Mouse (Mus musculus): ENCODE measurements at regions not wholly inside any gene's neighbourhood (a gene's known extent, or its start where the extent isn't known, plus 50 kb on each side); places are given as distances from the start of the nearest gene placed in this dataset.

- Histone ChIP-seq H3K9me3 (replicated peaks; ENCODE audit: control insufficient read depth, low read length) (no peaks in the 10 kb centered on the region), H3K4me3 (ENCODE audit: low read depth, low read length) (no peak overlapping the region), H3K36me3 (ENCODE audit: control insufficient read depth, insufficient read depth) (no peaks in the 10 kb centered on the region), H3K27ac (ENCODE audit: low read length) (no peak overlapping the region), H3K4me1 (ENCODE audit: control insufficient read depth, low read depth, low read length) (no peaks in the 10 kb centered on the region), H3K4me2 (ENCODE audit: low read depth, low read length) (no peak overlapping the region), H3K27me3 (ENCODE audit: control insufficient read depth, insufficient read depth, low read depth, low read length) (no peaks in the 10 kb centered on the region), H3K9ac (ENCODE audit: low read depth, low read length) (no peak overlapping the region)
- no peak for ATAC-seq (ENCODE audit: low read depth)
- WGBS (ENCODE audit: insufficient replicate concordance): 55% methylated on average over 4 of the region's 4 CpGs
Measured at GRCm38 (mm10) chr5:77594719-77595118, 186.9 kb upstream of the Igfbp7 start.

GRCm38 (mm10) chr5:77589252-77589651 is 181.4 kb upstream of the Igfbp7 start:
- Histone ChIP-seq H3K9me3 (replicated peaks; ENCODE audit: control insufficient read depth, low read length) (no peaks in the 10 kb centered on the region), H3K4me3 (ENCODE audit: low read depth, low read length) (no peak overlapping the region), H3K4me2 (ENCODE audit: low read depth, low read length) (no peak overlapping the region), H3K27ac (ENCODE audit: low read length) (no peak overlapping the region), H3K9ac (ENCODE audit: low read depth, low read length) (no peak overlapping the region), H3K36me3 (ENCODE audit: control insufficient read depth, insufficient read depth) (no peaks in the 10 kb centered on the region), H3K4me1 (ENCODE audit: control insufficient read depth, low read depth, low read length) (no peaks in the 10 kb centered on the region), H3K27me3 (ENCODE audit: control insufficient read depth, insufficient read depth, low read depth, low read length) (no peaks in the 10 kb centered on the region)
- ATAC-seq (ENCODE audit: low read depth): no peak
- 55% methylated on average over 3 of the region's 3 CpGs for WGBS (ENCODE audit: insufficient replicate concordance)

GRCm38 (mm10) chr5:77581702-77582101 is 173.9 kb upstream of the Igfbp7 start:
- Histone ChIP-seq H3K4me3 (ENCODE audit: low read depth, low read length) (no peak overlapping the region), H3K9me3 (replicated peaks; ENCODE audit: control insufficient read depth, low read length) (no peaks in the 10 kb centered on the region), H3K4me1 (ENCODE audit: control insufficient read depth, low read depth, low read length) (no peaks in the 10 kb centered on the region), H3K9ac (ENCODE audit: low read depth, low read length) (no peak overlapping the region), H3K27ac (ENCODE audit: low read length) (no peak overlapping the region), H3K27me3 (ENCODE audit: control insufficient read depth, insufficient read depth, low read depth, low read length) (no peaks in the 10 kb centered on the region), H3K4me2 (ENCODE audit: low read depth, low read length) (no peak overlapping the region), H3K36me3 (ENCODE audit: control insufficient read depth, insufficient read depth) (no peaks in the 10 kb centered on the region)
- 56% methylated on average over 6 of the region's 6 CpGs for WGBS (ENCODE audit: insufficient replicate concordance)
- no peak for ATAC-seq (ENCODE audit: low read depth)

- Histone ChIP-seq H3K27ac (ENCODE audit: low read length) (no peak overlapping the region), H3K36me3 (ENCODE audit: control insufficient read depth, insufficient read depth) (no peaks in the 10 kb centered on the region), H3K4me1 (ENCODE audit: control insufficient read depth, low read depth, low read length) (no peaks in the 10 kb centered on the region), H3K9me3 (replicated peaks; ENCODE audit: control insufficient read depth, low read length) (no peaks in the 10 kb centered on the region), H3K9ac (ENCODE audit: low read depth, low read length) (no peak overlapping the region), H3K27me3 (ENCODE audit: control insufficient read depth, insufficient read depth, low read depth, low read length) (no peaks in the 10 kb centered on the region), H3K4me3 (ENCODE audit: low read depth, low read length) (no peak overlapping the region), H3K4me2 (ENCODE audit: low read depth, low read length) (no peak overlapping the region)
- 50% methylated on average over 6 of the region's 6 CpGs for WGBS (ENCODE audit: insufficient replicate concordance)
- no peak for ATAC-seq (ENCODE audit: low read depth)
Measured at GRCm38 (mm10) chr5:77581106-77581638, 173.3 kb upstream of the Igfbp7 start.

GRCm38 (mm10) chr5:77579826-77580745 is 172.2 kb upstream of the Igfbp7 start:
- no peaks in the 10 kb centered on the region for H3K9me3 ChIP-seq (replicated peaks; ENCODE audit: control insufficient read depth, low read length)
- no peak overlapping the region for H3K9ac ChIP-seq (ENCODE audit: low read depth, low read length)
- H3K4me3 ChIP-seq (ENCODE audit: low read depth, low read length): no peak overlapping the region
- no peaks in the 10 kb centered on the region for H3K36me3 ChIP-seq (ENCODE audit: control insufficient read depth, insufficient read depth)
- WGBS (ENCODE audit: insufficient replicate concordance): 47% methylated on average over 20 of the region's 20 CpGs
- no peak for ATAC-seq (ENCODE audit: low read depth)
- H3K4me1 ChIP-seq (ENCODE audit: control insufficient read depth, low read depth, low read length): no peaks in the 10 kb centered on the region
- H3K4me2 ChIP-seq (ENCODE audit: low read depth, low read length): no peak overlapping the region
- H3K27ac ChIP-seq (ENCODE audit: low read length): no peak overlapping the region
- H3K27me3 ChIP-seq (ENCODE audit: control insufficient read depth, insufficient read depth, low read depth, low read length): no peaks in the 10 kb centered on the region

GRCm38 (mm10) chr5:77576881-77577280 is 169.0 kb upstream of the Igfbp7 start:
- 56% methylated on average over 5 of the region's 5 CpGs for WGBS (ENCODE audit: insufficient replicate concordance)
- Histone ChIP-seq H3K27me3 (ENCODE audit: control insufficient read depth, insufficient read depth, low read depth, low read length) (no peaks in the 10 kb centered on the region), H3K9me3 (replicated peaks; ENCODE audit: control insufficient read depth, low read length) (no peaks in the 10 kb centered on the region), H3K4me3 (ENCODE audit: low read depth, low read length) (no peak overlapping the region), H3K9ac (ENCODE audit: low read depth, low read length) (no peak overlapping the region), H3K27ac (ENCODE audit: low read length) (no peak overlapping the region), H3K4me1 (ENCODE audit: control insufficient read depth, low read depth, low read length) (no peaks in the 10 kb centered on the region), H3K4me2 (ENCODE audit: low read depth, low read length) (no peak overlapping the region), H3K36me3 (ENCODE audit: control insufficient read depth, insufficient read depth) (no peaks in the 10 kb centered on the region)
- no peak for ATAC-seq (ENCODE audit: low read depth)

GRCm38 (mm10) chr5:77575780-77576179 is 167.9 kb upstream of the Igfbp7 start:
- Histone ChIP-seq H3K27me3 (ENCODE audit: control insufficient read depth, insufficient read depth, low read depth, low read length) (no peaks in the 10 kb centered on the region), H3K4me1 (ENCODE audit: control insufficient read depth, low read depth, low read length) (no peaks in the 10 kb centered on the region), H3K9ac (ENCODE audit: low read depth, low read length) (no peak overlapping the region), H3K27ac (ENCODE audit: low read length) (no peak overlapping the region), H3K4me2 (ENCODE audit: low read depth, low read length) (no peak overlapping the region), H3K36me3 (ENCODE audit: control insufficient read depth, insufficient read depth) (no peaks in the 10 kb centered on the region), H3K9me3 (replicated peaks; ENCODE audit: control insufficient read depth, low read length) (no peaks in the 10 kb centered on the region), H3K4me3 (ENCODE audit: low read depth, low read length) (no peak overlapping the region)
- 72% methylated on average over 8 of the region's 8 CpGs for WGBS (ENCODE audit: insufficient replicate concordance)
- ATAC-seq (ENCODE audit: low read depth): no peak

GRCm38 (mm10) chr5:77570364-77570763 is 162.5 kb upstream of the Igfbp7 start:
- Histone ChIP-seq H3K27ac (ENCODE audit: low read length) (no peak overlapping the region), H3K4me3 (ENCODE audit: low read depth, low read length) (no peak overlapping the region), H3K27me3 (ENCODE audit: control insufficient read depth, insufficient read depth, low read depth, low read length) (no peaks in the 10 kb centered on the region), H3K9ac (ENCODE audit: low read depth, low read length) (no peak overlapping the region), H3K4me2 (ENCODE audit: low read depth, low read length) (no peak overlapping the region), H3K9me3 (replicated peaks; ENCODE audit: control insufficient read depth, low read length) (no peaks in the 10 kb centered on the region), H3K36me3 (ENCODE audit: control insufficient read depth, insufficient read depth) (no peaks in the 10 kb centered on the region), H3K4me1 (ENCODE audit: control insufficient read depth, low read depth, low read length) (no peaks in the 10 kb centered on the region)
- 68% methylated on average over 9 of the region's 9 CpGs for whole genome bisulfite sequencing (ENCODE audit: insufficient replicate concordance)
- no peak for ATAC-seq (ENCODE audit: low read depth)

- H3K27me3 ChIP-seq (ENCODE audit: control insufficient read depth, insufficient read depth, low read depth, low read length): no peaks in the 10 kb centered on the region
- H3K27ac ChIP-seq (ENCODE audit: low read length): no peak overlapping the region
- no peaks in the 10 kb centered on the region for H3K4me1 ChIP-seq (ENCODE audit: control insufficient read depth, low read depth, low read length)
- no peak overlapping the region for H3K4me3 ChIP-seq (ENCODE audit: low read depth, low read length)
- ATAC-seq (ENCODE audit: low read depth): no peak
- no peaks in the 10 kb centered on the region for H3K9me3 ChIP-seq (replicated peaks; ENCODE audit: control insufficient read depth, low read length)
- H3K4me2 ChIP-seq (ENCODE audit: low read depth, low read length): no peak overlapping the region
- no peak overlapping the region for H3K9ac ChIP-seq (ENCODE audit: low read depth, low read length)
- 46% methylated on average over 5 of the region's 5 CpGs for WGBS (ENCODE audit: insufficient replicate concordance)
- H3K36me3 ChIP-seq (ENCODE audit: control insufficient read depth, insufficient read depth): no peaks in the 10 kb centered on the region
Measured at GRCm38 (mm10) chr5:77568121-77568520, 160.3 kb upstream of the Igfbp7 start.

Data from liver, embryonic 16.5 days (tissue).